Mouse (Mus musculus): ENCODE measurements at regions not wholly inside any gene's neighbourhood (a gene's known extent, or its start where the extent isn't known, plus 50 kb on each side); places are given as distances from the start of the nearest gene placed in this dataset.

DNA sequence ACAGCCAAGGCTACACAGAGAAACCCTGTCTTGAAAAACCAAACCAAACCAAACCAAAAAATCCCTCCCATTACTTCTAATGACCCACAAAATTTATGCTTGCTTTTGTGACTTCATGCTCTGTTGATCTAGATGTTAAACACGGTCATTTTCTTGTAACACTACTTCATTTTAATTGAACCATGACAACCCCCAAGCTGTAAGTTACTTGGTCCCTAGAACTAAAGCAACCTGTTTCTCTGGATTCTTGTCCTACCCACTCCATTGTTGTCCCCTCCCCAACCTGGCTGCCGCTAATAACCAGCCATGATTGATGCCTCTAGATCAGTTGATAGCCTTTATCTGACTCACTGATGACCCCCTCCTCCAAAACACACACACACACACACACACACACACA, 63.0 kb upstream of the Tmem45b start:
- no peak for TF ChIP-seq CTCF (IDR thresholded peaks at IDR 0.05)
- Histone ChIP-seq H3K4me3 (no peak overlapping the region), H3K27ac (no peak overlapping the region)
- intact Hi-C loops (cut with DNase I), result no loop called here
- DNase-seq (ENCODE audit: extremely low spot score in 1 of 2, low spot score in 2 of 2), result no peak

All from left cerebral cortex, adult 2 months (tissue).